In genomic region chr11:84818961-84819692, GRCm38 (mm10) we compare ENCODE assay signal across 8 mouse cellular contexts. TPM values are rescaled to one million over a fixed set of nuclear protein-coding genes. Genes with fewer than 3 reads are reported as not detected.
A peak's percentile ranks its signal among the peaks of the same experiment; 100 is the strongest.
DNase-seq lines count a peak whose midpoint lies in the region; ATAC-seq and TF ChIP-seq lines count a peak whose summit lies in the region.

TSS of gene Mrm1 (minus strand) at chr11:84819515.

- H3K9me3 ChIP-seq in kidney, embryonic 14.5 days (ENCODE audit: control insufficient read depth, low read length), result 0 out of 2 replicates have a peak, but pooled peaks cover 2% of the 10 kb centered on the region
- no peaks in the 10 kb centered on the region for H3K9me3 ChIP-seq in limb, embryonic 15.5 days

- ATAC-seq in kidney, embryonic 14.5 days (ENCODE audit: low FRiP score, low TSS enrichment), result peak; percentile 84
- peak; percentile 82 for ATAC-seq in limb, embryonic 15.5 days (ENCODE audit: insufficient number of reproducible peaks, low FRiP score, low TSS enrichment, low read depth)

- no peaks in the 10 kb centered on the region for H3K36me3 ChIP-seq in kidney, embryonic 14.5 days (ENCODE audit: control insufficient read depth, insufficient read depth, low read length)
- 0 out of 2 replicates have a peak, but pooled peaks cover 5% of the 10 kb centered on the region for H3K36me3 ChIP-seq in limb, embryonic 15.5 days

- H3K4me3 ChIP-seq in bone marrow macrophage, adult 2 months (ENCODE audit: insufficient read depth, low read length), result peak within 1 kb of the TSS; percentile 82
- peak within 1 kb of the TSS; percentile 58 for H3K4me3 ChIP-seq in embryonic fibroblast, embryonic 13.5 days (ENCODE audit: insufficient read depth, low read length)
- H3K4me3 ChIP-seq in kidney, embryonic 14.5 days (ENCODE audit: low read length), result peak within 1 kb of the TSS; percentile 54
- H3K4me3 ChIP-seq in limb, embryonic 15.5 days, result peak within 1 kb of the TSS; percentile 76

- peaks cover 11% of the 10 kb centered on the region for H3K4me1 ChIP-seq in bone marrow macrophage, adult 2 months (ENCODE audit: control insufficient read depth, insufficient read depth, low read length)
- H3K4me1 ChIP-seq in embryonic fibroblast, embryonic 13.5 days (ENCODE audit: control insufficient read depth, insufficient read depth, low read length), result no peaks in the 10 kb centered on the region; the same call in 1 of the 2 replicates
- H3K4me1 ChIP-seq in kidney, embryonic 14.5 days (ENCODE audit: control insufficient read depth, insufficient read depth, low read length), result no peaks in the 10 kb centered on the region
- peaks cover 27% of the 10 kb centered on the region for H3K4me1 ChIP-seq in limb, embryonic 15.5 days

- no peak for TF ChIP-seq POLR2A in bone marrow macrophage, adult 2 months (IDR thresholded peaks at IDR 0.05; ENCODE audit: borderline replicate concordance, low read depth, low read length)
- peak; percentile 71; the same call in 1 of the 2 replicates for TF ChIP-seq POLR2A in embryonic fibroblast, embryonic 13.5 days (IDR thresholded peaks at IDR 0.05; ENCODE audit: low read depth, low read length)

- H3K4me2 ChIP-seq in kidney, embryonic 14.5 days (replicated peaks; ENCODE audit: low read depth, low read length), result peak within 1 kb of the TSS; percentile 87
- peak within 1 kb of the TSS; percentile 99 for H3K4me2 ChIP-seq in limb, embryonic 15.5 days

- 1% methylated on average over 53 of the region's 55 CpGs for WGBS in kidney, embryonic 14.5 days
- WGBS in limb, embryonic 15.5 days, result under 1% methylated on average over 55 of the region's 55 CpGs

- peak within 1 kb of the TSS; percentile 62 for H3K9ac ChIP-seq in kidney, embryonic 14.5 days (ENCODE audit: low read depth, low read length)
- H3K9ac ChIP-seq in limb, embryonic 15.5 days, result peak within 1 kb of the TSS; percentile 68

- no peaks in the 10 kb centered on the region for H3K27me3 ChIP-seq in kidney, embryonic 14.5 days (ENCODE audit: control insufficient read depth, insufficient read depth, low read length)
- H3K27me3 ChIP-seq in limb, embryonic 15.5 days, result no peaks in the 10 kb centered on the region

- peak; percentile 97 for DNase-seq in A20 (ENCODE audit: low read depth, low spot score)
- DNase-seq in heart, adult 9 months (ENCODE audit: low spot score in 2 of 2), result peak; percentile 95 to 97
- peak; percentile 93 to 97 for DNase-seq in monocyte, adult 2 months (ENCODE audit: low read depth in 1 of 2, low spot score in 2 of 2)
- peak; percentile 95 for DNase-seq in spleen, postnatal 36 days (ENCODE audit: low spot score in 2 of 2)

- H3K27ac ChIP-seq in bone marrow macrophage, adult 2 months (ENCODE audit: insufficient read depth, low read depth, low read length), result peak within 1 kb of the TSS; percentile 66
- peak within 1 kb of the TSS; percentile 41 for H3K27ac ChIP-seq in embryonic fibroblast, embryonic 13.5 days (ENCODE audit: insufficient read depth, low read length)
- peak within 1 kb of the TSS; percentile 43; the same call in 1 of the 2 replicates for H3K27ac ChIP-seq in kidney, embryonic 14.5 days (ENCODE audit: low read depth, low read length)
- peak within 1 kb of the TSS; percentile 88 for H3K27ac ChIP-seq in limb, embryonic 15.5 days

- TF ChIP-seq CTCF in bone marrow macrophage, adult 2 months (IDR thresholded peaks at IDR 0.05; ENCODE audit: low read depth, low read length), result 0 out of 2 replicates have a peak, but pooled peaks have one; percentile 15
- peak; percentile 95 for TF ChIP-seq CTCF in embryonic fibroblast, embryonic 13.5 days (IDR thresholded peaks at IDR 0.05; ENCODE audit: borderline replicate concordance, insufficient read depth, low read length)

RNA-seq across cellular contexts. Expression of gene Mrm1, which starts in this region (rescaled TPM):
- 6.5 and 7.8 TPM in 2 replicates for polyA plus RNA-seq in bone marrow macrophage, adult 2 months (2012; ENCODE audit: insufficient read depth, insufficient read length, missing spikeins)
- polyA plus RNA-seq in embryonic fibroblast, embryonic 13.5 days (2011; ENCODE audit: insufficient read length, low read depth, missing spikeins), result 5.9 and 8.4 TPM in 2 replicates
- polyA plus RNA-seq in kidney, embryonic 14.5 days (2014; fragmentation: Nextera tagmentation; extraction: Ambion mirVana), result 8.4 and 12.6 TPM in 2 replicates
- 12.2 and 13.8 TPM in 2 replicates for polyA plus RNA-seq in limb, embryonic 15.5 days (2015; fragmentation: Nextera tagmentation; extraction: Ambion mirVana)

Comparison
In these comparisons a context has a peak if more than half of its experiments do, and no peak if none do; other contexts are left out.
1. Peak in every context shown above with its lines: DNase-seq, ATAC-seq, H3K4me3 ChIP-seq and H3K27ac ChIP-seq.